Mouse (Mus musculus) ES-Bruce4 (cell line): ENCODE data around the gene Rprd2.

Source experiments
- CTCF ChIP-seq: IDR thresholded peaks from one replicate; pipeline ENCODE4 v1.8.1; 2011; ENCODE audit warnings: low read depth, low read length
- POLR2A ChIP-seq: IDR thresholded peaks from one replicate; pipeline ENCODE4 v1.8.1; 2011; ENCODE audit warnings: low read length; ENCODE audit not compliant: insufficient read depth

DNA sequence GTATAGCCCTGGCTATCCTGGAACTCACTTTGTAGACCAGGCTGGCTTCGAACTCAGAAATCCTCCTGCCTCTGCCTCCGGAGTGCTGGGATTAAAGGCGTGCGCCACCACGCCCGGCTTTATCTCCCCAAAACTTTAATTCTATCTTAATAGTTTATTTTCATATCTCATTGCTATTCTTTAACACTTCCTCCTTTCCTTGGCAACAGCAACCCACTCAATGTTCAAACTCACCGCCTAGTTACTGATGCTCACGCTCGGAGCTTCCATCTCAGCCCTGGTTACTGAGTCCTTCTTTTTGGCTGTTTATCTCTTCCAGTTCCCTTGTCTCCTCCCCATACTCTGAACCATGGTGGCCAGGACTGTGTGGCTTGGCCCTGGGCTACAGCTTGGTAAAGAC is 86.4 kb downstream of the Rprd2 start:
- TF ChIP-seq POLR2A (no peak), CTCF (no peak)
